Mouse (Mus musculus) gastrocnemius, postnatal 25 days (tissue): ENCODE measurements around the gene Golga5. TPM values are rescaled to one million over a fixed set of nuclear protein-coding genes. Genes with fewer than 3 reads are reported as not detected.
"Not testable (repeated sequence)": the region's sequence is repeated elsewhere in the genome, so short reads cannot be mapped to it uniquely, and the experiment has no call there.

Source experiments
- DNase-seq: peaks from one replicate; pipeline ENCODE4 v3.0.0; 2022
- total RNA-seq, 2 experiments: library from RNA; stranded (reverse); gene quantifications; 1 replicate in 1 of 2; 2 replicates in 1 of 2; pipeline ENCODE4 v1.2.3; 2021

Gene Golga5
- total RNA-seq, 2 experiments from 2014 or later: 21.0 to 22.7 TPM

DNA sequence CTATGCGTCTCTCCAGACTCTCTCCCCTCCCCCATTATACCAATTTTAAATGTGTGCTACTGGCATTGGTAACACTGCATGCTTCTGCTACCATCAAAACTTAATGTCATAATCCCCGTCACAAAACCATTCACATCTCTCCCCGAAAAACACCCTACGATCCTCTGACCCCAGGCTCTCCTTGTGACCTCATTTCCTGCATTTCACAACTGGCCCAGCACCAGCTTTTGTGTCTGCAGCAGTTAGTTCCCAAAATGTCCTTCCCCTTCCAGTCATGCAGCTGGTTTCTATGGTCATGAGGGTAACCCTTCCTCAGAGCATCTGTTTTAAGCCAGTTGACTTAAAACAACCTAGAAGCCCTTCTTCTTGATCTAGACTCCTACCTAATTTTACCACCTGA lies 23.5 kb upstream of the Golga5 start:
- DNase-seq: no peak

DNA sequence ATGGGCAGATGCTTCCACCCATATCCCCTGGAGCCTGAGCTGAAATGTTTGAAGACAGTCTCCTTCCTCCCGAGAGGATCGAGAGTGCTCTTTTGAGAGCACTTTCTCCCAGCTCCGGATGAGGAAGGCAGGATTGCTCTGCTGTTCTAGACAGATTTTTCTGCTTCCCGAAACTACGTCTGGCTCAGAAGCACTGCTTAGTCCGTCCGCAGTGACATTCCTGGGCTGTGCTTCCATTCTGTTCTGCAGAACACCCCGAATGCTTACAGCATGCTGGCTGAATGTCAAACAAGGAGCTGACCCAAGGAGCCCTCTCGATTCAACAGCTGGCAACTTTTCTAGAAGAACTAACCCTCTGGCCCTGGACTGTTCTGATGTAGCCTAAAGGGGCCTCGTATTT lies 18.5 kb upstream of the Golga5 start:
- peak; percentile 29 for DNase-seq

DNA sequence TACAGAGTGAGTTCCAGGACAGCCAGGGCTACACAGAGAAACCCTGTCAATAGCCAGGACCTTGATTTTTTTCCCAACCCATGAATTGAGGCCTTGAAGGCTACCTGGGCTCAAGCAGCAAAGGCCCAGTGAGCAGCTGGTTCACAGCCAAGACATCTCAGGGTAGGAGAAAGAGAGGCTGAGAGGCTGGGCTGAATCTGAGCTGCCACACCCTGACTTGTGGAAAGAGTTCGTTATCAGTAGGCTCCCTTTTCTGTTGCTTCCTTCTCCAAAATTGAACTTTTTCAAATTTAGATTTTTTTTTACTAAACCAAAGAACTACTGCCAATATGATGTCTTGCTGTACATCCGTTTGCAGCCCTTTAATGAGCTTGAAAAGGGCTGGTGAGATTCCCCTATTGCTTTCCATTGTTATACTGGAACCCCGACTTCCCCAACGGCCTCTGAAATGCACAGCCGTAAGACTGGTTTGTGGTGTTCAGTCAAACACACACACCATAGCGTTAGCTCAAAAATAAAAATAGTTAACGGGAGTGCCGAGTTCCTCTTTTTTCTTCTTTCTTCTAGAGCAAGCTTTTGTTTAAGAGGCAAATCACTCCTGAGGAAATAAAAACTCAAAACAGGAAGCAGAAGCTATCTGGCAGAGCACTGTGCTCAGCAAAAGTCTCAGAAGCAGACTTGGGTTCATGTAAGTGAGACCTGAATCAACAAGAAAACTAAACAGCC lies 17.6 kb upstream of the Golga5 start:
- no peak for DNase-seq

DNA sequence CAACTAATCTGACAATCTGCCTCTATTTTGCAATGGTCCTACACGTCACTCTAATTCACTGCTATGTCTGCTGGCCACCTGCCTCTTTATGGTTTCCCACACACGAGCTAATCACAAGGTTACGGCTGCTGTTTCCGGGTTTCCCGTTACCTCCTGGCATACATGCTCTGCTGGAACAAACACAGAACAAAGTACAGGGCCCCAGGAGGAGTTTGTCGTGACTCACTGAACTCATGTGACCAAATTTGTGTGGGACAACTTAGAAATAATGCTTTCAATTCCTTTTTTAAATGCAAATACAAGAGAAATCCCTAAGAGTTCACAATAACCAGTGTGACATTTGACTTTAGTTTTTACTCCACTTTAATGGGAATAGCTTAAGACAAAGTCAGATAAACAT lies 15.4 kb upstream of the Golga5 start:
- peak; percentile 30 for DNase-seq

DNA sequence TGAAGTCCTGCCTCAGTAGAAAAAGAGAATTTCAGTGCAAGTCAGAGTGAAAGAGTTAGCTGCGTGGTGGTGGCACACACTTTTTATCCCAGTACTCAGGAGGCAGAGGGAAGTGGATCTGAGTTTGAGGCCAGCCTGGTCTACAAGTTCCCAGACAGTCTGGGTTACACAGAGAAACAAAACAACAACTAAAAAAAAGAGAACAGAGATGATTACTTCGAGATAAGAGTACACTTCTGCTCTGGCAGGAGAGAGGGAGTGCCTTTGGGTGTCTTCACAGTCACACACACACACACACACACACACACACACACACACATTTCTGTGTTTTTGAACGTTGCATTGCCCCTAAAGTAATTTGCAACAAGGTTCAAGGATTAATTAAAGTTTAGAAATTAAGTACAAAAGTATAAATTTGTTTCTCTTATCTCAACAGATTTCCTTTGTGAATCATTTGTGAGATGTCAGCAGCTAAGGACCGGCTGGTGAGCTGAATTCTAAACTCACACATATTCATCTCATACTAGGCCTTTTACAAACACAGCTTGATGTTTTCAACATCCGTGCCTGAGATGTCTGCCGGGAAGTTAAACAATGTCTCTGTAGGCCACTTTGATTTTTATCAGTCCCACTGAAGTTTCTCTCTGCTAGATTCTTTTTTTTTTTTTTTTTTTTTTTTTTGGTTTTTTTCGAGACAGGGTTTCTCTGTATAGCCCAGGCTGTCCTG lies 12.3 kb upstream of the Golga5 start:
- no peak for DNase-seq

DNA sequence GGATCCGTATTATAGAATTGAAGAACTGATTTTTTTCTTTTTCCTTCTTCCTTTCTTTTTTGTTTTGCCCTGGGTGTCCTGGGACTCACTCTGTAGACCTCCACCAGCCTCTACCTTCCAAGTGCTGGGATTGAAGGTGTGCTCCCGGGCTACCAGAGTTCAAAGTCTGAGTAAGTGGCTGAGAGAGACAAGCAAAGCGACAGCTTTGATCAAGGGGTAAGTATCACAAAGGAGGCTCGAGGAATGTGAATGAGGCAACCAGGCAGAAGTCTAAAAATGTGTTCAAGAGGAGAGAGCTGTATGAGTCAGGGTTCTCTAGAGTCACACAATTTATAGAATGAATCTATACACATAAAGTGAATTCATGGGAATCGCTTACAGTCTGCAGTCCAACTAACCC lies 8.9 kb upstream of the Golga5 start:
- DNase-seq: no peak

DNA sequence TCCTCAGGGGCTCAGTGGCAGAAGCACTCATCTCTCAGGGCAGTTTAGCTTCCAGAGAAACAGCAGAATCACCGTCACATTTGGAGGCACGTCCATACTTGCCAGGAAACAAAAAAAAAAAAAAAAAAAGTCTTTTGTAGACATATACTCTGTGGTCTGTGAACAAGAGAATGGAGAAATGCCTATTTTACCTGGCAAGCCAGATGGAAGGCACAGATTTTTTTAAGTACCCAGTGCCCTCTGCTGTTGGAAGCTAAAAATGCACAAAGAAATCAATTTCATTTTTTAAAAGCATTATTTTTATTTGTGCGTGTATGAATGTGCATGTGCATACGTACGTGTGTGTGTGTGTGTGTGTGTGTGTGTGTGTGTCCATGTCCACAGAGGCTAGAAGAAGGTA lies 7.8 kb upstream of the Golga5 start:
- DNase-seq: no peak

DNA sequence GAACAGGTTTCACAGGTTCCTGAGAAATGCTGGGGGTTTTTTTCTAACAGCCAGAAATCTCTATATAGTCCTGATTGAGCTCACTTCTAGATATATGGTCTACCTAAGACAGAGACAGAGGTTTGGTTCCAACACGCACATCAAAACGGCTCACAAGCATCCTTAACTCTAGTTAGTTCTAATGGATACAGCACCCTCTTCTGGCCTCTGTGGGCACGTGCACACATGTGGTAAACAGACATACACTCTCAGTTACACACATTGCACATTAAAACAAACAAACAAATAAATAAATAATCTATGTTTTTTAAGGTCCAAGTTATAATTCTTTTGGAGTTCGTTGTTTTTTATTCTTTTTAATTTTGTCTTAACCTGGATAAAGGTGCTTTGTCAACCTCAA lies 4.3 kb upstream of the Golga5 start:
- DNase-seq: no peak

DNA sequence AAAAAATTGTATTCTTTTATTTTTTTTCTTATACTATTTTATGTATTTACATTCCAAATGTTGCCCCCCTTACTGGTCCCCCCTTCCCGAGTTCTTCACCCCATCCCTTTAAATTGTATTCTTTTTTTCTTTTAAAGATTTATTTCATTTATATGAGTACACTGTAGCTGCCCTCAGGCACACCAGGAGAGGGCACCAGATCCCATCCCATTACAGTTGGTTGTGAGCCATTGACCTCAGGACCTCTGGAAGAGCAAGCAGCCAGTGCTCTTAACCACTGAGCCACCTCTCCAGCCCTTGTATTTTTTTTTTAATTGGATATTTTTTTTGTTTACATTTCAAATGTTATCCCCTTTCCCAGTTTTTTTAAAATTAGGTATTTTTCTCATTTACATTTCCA lies 799 bp upstream of the Golga5 start:
- DNase-seq: no peak

DNA sequence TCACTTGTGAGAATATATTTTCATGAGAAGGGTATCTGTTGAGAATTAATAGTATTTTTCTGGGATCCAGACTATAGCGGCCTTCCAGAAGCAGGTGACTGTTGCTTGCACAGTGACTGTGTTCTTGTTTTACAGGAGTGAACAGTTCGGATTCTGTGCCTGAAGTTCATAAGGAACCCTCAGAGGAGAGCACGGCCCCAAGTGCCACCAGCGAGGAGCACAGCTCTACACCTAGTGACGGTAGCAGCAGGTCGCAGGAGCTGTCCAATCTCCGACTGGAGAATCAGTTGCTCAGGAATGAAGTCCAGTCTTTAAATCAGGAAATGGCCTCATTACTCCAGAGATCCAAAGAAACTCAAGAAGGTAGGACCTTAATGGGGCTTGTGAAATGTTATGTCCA lies 5.5 kb downstream of the Golga5 start:
- DNase-seq: no peak

DNA sequence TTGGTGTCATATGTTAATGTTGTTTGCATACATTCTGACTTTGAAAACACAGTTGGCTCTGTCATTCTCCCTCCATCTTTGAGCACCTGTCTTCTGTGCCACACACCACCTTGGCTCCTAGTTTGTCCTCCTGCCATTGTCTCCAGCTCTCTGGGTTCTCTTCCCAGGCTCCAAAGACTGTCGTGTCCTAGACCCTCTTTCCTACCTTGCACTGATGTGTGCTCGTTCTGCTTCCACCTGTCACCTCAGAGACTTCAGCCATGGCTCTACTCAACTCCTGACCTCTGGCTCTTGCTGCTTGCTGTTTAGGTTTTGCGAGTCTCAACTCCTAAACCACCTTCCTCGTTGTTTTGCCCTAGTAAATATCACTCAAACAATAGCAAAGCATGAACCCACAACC lies 11.5 kb downstream of the Golga5 start:
- DNase-seq: no peak

DNA sequence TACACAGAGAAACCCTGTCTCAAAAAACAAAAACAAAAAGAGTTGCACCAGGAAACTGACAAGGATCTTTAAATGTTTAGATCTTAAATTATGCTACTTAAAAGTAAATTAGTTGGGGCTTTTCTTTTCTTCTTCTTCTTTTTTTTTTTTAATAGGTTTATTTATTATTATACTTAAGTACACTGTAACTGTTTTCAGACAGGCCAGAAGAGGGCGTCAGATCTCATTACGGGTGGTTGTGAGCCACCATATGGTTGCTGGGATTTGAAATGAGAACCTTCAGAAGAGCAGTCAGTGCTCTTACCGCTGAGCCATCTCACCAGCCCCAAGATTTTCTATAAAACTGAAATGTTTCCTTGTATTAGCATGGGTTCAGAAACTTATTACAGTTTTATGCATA lies 16.0 kb downstream of the Golga5 start:
- no peak for DNase-seq

DNA sequence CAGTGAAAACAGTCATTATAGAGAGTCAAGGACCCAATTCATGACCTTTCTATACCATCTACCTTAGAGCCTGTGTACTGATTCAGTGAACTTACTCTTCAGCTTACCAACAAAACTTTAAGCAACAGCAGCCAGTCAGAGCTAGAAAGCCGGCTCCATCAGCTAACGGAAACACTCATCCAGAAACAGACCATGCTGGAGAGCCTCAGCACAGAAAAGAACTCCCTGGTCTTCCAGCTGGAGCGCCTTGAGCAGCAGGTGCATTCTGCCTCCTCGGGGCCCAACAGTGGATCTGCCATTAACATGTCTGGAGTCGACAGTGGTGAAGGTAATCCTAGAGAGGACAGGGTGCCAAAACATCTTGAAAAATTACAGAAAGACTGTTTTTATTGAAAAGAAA lies 23.0 kb downstream of the Golga5 start:
- DNase-seq: no peak

DNA sequence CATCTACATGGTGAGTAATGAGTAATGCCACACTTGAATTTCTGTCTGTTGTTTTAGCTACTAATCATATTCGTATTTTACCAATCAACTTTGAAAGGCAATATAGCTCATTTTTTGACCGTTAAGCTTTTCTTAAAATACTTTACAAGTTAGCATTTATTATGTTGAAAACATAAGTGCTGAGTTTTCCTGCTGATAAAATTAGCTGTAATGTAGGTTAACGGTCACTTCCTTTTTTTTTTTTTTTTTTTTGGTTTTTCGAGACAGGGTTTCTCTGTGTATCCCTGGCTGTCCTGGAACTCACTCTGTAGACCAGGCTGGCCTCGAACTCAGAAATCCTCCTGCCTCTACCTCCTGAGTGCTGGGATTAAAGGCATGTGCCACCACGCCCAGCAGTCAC lies 26.8 kb downstream of the Golga5 start:
- not testable (repeated sequence) for DNase-seq

DNA sequence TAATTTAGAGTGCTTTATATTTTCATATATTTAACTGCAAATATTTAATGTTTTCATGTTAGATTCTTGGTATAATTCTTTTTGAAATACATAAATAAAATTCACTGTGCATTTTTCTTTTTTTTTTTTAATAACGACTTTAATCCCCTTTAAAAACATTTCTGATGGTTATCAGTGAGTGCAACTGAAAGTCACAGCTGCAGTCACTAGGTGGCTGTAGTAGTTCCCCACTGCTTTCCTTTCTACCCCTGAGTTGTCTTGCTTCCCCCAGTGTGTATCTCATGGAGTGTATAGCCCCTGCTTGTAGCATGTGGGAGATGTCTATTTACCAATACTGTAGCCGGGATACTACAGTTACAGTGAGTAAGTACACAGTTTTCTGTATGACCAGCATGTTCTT lies 29.0 kb downstream of the Golga5 start:
- DNase-seq: no peak

DNA sequence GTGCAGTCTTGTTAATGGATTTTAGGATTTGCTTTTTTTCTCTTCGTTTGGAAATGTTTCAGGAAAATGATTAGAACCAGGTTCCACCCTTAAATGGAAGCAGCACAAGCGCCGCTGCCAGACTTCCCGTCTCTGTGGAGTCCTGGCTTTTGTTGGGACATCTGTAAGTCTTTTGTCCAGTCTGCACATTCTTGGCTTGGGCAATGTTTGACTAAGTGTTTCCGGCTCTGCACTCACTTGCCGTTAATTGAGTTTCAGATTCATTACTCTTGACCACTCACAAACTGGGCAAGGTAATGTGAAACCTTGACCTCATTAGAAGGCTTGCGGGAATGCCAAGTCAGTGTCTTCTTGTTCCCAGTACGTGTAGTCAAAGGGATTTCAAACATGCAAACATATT lies 29.8 kb downstream of the Golga5 start:
- DNase-seq: peak; percentile 46

DNA sequence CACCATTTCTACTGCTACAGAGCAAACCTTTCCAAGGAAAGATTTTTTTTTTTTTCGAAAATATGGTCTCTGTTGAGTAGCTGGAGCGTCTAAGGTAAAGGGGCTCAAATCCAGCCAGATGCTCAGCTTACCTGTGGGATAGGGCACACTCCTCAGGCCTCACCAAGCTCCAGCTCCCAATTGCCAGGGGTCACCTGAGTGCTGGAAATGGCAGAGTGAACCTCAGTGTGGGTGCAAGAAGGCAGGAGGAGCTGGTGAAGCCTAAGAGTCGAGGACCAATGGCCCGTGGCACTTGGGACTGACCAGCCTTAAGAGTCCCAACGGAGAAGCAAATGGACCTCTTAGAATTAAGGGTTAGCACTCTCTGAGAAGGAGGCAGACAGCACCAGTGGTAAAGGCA lies 30.3 kb downstream of the Golga5 start:
- no peak for DNase-seq

DNA sequence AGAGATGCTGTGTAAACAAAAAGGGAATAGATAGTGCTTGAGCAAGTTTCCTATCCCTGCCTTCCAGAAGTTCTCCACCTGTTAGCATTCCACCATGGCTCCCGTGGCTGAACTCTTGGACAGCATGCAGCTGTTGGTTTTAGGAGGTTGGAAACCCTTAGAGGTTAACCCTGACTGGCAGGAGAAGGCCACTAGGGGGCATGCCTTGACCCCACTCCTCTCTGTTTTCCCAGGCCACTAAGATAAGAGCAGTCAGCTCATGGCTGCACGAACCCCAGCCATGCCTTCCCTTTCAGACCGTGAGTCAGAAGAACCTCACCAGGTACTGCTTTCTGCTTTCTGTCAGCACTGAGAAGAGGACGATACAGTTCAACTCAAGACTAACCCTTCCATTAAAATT lies 30.8 kb downstream of the Golga5 start:
- DNase-seq: no peak

DNA sequence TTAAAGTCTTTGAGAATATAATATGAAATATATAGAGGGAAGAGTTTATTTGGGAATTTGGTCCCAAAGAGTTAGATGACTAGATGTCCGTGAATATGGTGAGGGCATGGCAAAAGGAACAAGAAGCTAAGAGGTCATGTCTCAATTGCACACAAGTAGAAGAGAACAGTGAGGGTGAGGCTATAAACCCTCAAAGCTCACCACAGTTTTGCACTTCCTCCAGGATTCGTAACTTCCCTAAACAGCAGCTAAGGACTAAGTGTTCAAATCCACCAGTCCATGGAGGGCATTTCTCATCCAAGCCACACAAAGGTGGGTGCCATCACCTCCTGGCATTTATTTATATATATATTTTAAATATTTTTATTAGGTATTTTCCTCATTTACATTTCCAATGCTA lies 32.1 kb downstream of the Golga5 start:
- DNase-seq: no peak

DNA sequence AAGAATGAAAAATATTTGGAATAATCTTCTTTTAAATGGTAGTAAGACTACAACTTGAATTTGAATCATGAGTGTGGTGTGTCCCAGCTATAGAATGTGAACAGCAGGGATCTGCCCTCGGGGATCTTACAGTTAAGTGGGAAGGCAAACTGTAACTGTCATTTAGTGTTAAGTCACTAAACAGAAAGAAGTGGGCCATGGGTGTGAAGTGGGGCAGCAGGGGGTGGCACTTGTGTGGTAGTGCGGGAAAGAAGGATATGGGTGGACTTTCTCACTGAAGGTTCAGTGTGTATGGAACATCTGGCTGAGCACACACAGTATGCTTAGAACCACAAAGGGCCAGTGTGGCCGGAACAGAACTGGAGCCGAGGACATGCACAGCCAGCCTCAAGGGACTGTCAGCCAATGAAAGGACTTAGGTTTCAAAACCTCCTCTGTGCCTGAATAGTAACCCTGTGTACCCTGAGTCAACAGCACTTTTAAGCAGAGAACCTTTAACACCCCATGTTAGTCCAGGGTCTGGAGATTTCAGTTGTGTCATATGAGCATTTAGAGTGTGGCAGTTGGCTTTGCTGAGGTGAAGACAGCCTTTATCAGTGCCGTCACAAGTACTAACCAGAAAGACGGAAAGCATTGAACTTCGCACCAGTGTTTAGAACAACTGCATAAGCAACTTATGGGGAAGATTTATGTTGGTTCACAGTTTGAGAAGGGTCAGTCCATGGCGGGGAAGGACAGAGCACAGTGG lies 33.1 kb downstream of the Golga5 start:
- DNase-seq: no peak

DNA sequence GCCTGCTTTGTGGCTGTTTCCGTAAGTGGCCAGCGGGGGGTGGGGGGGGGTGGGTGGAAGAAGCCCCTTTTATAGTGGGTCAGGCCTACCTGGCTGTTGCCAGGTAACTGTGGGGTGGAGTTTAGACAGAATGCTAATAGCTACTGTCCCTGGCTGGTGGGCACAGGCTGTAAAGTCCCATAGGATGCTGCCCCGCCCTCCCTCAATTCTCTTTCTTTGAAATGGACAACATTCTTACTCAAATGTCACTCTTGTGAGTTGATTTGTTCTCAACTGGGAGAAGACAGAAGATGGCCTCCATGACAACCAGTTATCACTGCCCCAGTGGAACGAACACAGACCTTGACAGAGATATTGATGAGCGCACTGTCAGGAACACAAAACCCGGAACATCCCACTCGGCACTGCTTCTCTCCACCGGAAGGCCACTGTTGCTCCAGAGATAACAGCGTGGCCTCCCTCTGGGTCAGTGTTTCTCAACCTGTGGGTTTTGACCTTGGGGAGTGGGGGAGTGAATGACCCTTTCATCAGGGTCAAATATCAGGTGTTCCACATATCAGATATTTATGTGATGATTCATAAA lies 36.3 kb downstream of the Golga5 start:
- DNase-seq: no peak

DNA sequence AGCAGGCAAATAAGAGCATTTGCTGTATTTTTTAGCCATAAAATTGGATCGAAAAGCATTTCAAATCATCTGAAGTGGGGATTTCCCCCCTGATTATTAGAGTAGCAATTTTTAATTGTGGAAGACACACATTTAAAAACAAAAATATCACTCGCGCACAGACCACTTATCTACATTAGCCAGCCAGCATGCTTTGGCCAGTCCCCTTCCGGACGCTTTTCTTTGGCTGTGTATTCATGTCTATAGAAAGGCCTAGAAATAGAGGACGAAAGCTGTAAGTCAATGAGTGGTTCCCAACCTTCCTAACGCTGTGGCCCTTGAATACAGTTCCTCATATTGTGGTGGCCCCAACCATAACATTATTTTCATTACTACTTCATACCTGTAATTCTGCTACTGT lies 37.0 kb downstream of the Golga5 start:
- DNase-seq: no peak

DNA sequence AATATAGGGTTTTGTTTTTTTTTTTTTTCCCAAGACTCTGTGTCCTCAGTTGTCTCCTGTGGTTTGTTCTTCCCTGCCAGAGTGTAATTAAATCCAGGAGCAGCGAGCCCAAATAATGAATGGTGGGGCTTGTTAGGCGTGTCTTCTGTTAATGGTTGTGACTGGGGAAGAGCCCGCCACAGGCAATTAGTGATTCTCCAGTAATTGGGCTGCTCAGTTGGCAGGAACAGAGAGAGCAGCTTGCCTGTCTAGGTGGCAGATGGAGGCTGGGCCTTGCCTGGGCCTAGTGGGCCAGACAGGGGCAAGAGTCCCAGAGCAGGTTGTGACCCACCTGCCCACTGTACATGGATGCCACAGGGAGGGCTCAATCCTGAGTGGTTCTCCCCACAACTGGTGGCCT lies 42.4 kb downstream of the Golga5 start:
- no peak for DNase-seq
